Mouse (Mus musculus) kidney, postnatal 36 days (tissue): ENCODE measurements around the gene Hdac10.

Experiments used
- DNase-seq, 2 experiments: peaks; one replicate each; pipeline ENCODE4 v3.0.0; 2021 to 2022; ENCODE audit warnings: mixed read lengths in 2 of 2

Gene Hdac10

DNA sequence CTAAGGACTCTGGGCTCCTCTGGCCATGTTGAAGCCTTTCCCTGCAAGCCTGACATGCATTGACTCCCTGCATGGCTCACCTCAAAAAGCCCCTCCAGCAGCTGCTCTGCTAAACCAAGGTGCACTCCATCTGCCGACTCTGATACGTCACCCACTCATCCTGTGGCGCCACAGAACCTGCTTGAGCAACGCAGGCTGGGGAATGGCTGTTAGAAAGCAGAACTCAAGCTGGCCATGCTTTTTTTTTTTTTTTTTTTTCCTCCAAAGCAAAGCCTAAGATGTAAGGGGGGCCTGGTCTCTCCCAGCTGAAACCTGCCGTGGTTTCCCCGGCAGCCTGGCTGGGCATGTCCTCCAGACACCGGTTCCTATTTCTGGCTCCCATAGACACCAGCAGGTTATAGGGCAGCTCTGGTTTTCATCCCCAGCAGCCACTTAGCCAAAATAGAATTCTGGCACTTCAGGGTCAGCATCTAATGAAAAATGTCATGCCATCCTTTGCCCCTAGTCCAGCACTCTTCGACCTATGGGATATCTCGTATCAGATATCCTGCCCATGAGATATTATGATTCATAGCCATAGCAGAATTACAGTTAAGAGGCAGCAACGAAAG, 54.4 kb downstream of the Hdac10 start:
- no peak for DNase-seq
